Mouse (Mus musculus) cerebellum, adult 2 months (tissue): ENCODE results near the gene Hoxa7. TPM values are rescaled to one million over a fixed set of nuclear protein-coding genes. Genes with fewer than 3 reads are reported as not detected.

Experiments used
- DNase-seq, 2 experiments: peaks; one replicate each; pipeline ENCODE4 v3.0.0; 2021
- H3K27ac ChIP-seq: fragments of 200-500 bp; 2 replicates; pipeline ENCODE4 v1.5.1; 2012; ENCODE audit warnings: low read length, control low read depth, inconsistent platforms; ENCODE audit not compliant: insufficient read depth
- H3K27me3 ChIP-seq: fragments of 200-500 bp; 2 replicates; pipeline ENCODE4 v1.6.1; 2012; ENCODE audit warnings: inconsistent platforms, mild to moderate bottlenecking, low read length, moderate library complexity; ENCODE audit not compliant: control insufficient read depth, insufficient read depth
- H3K4me1 ChIP-seq: fragments of 200-500 bp; 2 replicates; pipeline ENCODE4 v1.6.1; 2011; ENCODE audit warnings: low read length; ENCODE audit not compliant: control insufficient read depth, insufficient read depth
- H3K4me3 ChIP-seq: fragments of 200-500 bp; replicated peaks from 2 replicates; pipeline ENCODE3; 2011; ENCODE audit warnings: mild to moderate bottlenecking, low read depth, low read length, control low read depth; ENCODE audit not compliant: insufficient read depth
- CTCF ChIP-seq: fragments of 200-500 bp; IDR thresholded peaks from 2 replicates; pipeline ENCODE4 v1.5.1; 2011; ENCODE audit warnings: low read depth, mild to moderate bottlenecking, control low read depth, low read length, moderate library complexity, borderline replicate concordance; ENCODE audit not compliant: insufficient read depth
- POLR2A ChIP-seq: fragments of 200-500 bp; IDR thresholded peaks from 2 replicates; pipeline ENCODE4 v1.6.1; 2011; ENCODE audit warnings: low read length, control low read depth, borderline replicate concordance; ENCODE audit not compliant: insufficient read depth
- WGBS: fragments of 180-500 bp; shearing (Covaris S2); methylation state at CpG from one replicate; pipeline ENCODE4 v1.1.7; 2018; 5-methylcytosine and 5-hydroxymethylcytosine counted together
- polyA plus RNA-seq: library from polyadenylated mRNA; depleted of rRNA; stranded (reverse); fragments of >200 nt; gene quantifications from 2 replicates; pipeline ENCODE4 v1.2.3, GENCODE M21; 2012; rRNA removed

The Hoxa7 gene
- polyA plus RNA-seq, 1 experiment, result 0.07 TPM

DNA sequence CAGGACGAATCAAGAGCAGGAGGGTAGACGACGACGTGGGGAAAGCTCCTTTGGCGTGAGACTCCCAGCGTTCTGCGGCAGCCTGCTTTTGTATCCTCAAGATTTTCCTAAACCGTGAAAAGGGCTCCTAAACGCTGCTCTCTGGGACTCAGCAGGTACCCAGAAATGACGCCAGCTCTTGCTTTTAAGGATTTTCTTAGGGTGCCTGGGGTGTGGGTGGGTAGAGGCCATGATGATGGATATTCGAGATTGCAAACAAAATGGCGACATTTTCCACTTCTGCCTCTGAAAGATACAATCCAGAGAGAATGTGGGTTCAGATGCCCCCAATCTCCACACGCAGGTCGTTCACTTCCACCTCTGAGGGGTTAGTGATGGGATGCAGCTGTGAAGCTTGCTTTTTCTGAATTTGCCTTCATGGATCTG lies 53.9 kb downstream of the Hoxa7 start:
- Histone ChIP-seq H3K4me3 (no peak overlapping the region), H3K4me1 (no peaks in the 10 kb centered on the region), H3K27ac (no peak overlapping the region), H3K27me3 (peaks cover 23% of the 10 kb centered on the region; the same call in 1 of the 2 replicates)
- TF ChIP-seq CTCF (no peak), POLR2A (no peak)
- WGBS, result 3% methylated on average over 14 of the region's 14 CpGs
- DNase-seq, result no peak

DNA sequence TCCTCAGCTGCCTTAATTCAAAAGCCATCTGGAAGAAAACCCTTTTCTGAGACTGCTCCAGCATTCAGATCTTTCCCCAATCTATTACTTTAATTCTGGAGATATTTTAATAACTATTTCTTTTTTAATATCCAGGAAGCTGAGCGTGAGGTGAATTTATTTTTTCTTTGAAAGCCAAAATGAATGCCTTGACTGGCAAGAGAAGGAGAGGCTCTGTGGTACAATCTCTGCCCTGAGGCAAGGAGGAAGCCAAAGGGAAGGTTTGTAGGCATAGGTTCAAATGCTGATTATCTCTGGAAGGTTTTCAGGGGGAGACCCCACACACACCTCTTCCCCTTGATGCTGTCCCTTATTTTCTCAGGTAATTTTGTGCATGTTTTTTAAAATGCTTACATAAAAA lies 54.5 kb downstream of the Hoxa7 start:
- Histone ChIP-seq H3K4me1 (no peaks in the 10 kb centered on the region), H3K4me3 (no peak overlapping the region), H3K27ac (no peak overlapping the region), H3K27me3 (peaks cover 21% of the 10 kb centered on the region; the same call in 1 of the 2 replicates)
- no peak for DNase-seq
- TF ChIP-seq POLR2A, result no peak
- TF ChIP-seq CTCF, result no peak
- WGBS, result 21% methylated on average over 1 of the region's 1 CpGs

DNA sequence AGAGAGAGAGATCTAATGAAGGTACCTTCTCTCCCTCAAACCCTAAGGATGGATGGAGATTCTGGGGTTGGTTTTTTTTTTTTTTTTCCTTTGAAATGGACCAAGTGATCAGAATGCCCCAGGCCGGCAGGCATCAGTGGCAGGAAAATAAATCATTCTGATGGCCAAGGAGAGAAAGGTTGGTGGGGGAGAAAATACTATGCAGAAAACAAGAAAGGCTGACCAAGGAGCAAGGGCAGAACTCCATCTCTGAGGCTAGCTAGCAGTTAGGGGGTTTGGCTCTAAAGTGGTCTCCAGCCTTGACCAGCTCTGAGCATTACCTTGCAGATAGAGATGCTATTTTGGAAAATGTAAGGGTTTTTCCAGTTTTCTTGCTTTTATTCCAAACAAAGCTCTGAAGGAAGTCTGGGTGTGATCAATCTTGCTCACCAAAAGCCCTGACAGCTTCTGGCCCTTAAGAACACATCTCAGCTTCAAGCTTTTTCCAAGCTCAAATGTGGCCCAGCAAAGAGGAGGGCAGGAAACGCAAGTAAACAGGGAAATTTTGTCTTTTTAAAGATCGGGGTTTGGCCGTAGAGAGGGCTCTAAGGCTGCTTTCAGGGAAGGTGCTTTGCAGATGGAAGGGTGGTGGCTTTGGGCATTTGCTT lies 55.1 kb downstream of the Hoxa7 start:
- TF ChIP-seq POLR2A, result no peak
- TF ChIP-seq CTCF, result no peak
- no peak overlapping the region for H3K27ac ChIP-seq
- H3K4me3 ChIP-seq, result no peak overlapping the region
- H3K4me1 ChIP-seq, result no peaks in the 10 kb centered on the region
- DNase-seq, result no peak
- 7% methylated on average over 4 of the region's 4 CpGs for WGBS
- H3K27me3 ChIP-seq, result peaks cover 18% of the 10 kb centered on the region; the same call in 1 of the 2 replicates

DNA sequence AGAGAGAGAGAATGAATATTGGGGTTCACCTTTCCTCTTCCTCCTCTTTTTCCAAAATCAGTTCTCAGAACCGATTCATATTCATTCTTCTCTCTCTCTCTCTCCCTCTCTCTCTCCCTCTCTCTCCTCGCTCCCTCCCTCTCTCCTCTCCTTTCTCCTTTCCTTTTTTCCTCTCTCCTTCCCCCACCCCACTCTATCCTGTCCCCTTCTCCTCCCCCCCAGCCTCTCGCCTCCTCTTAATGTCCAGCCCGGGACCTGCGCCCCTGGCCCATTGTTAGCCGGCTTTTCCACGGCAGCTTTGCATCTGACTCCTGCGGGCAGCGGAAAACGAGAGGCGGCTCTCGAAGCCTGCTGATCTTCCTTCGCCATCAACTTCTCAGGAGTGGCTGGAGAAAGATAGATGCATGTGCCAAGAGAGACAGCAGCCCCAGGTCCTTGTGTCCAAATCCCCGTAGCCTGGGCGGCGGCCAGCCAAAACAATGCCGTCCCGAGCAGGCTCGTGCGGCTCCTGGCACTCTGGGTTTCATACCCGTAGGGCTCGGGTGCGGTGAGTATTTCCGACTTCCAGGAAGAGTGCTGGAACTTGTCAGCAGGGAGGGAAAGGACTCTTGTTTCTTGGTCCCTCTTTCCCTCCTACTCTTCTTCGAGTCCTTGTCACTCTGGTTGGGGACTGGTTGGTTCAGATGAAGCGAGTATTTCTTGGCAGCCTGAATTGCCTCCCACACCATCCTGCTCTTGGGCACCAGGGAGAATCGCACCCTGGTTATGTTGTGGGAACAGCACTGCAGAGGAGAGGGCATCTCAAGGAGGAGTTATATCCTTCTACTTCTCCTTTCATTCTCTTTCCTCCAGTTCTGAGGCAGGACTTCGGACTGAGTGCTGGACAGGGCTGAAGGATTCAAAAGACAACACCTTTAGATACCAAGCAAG lies 55.9 kb downstream of the Hoxa7 start:
- no peaks in the 10 kb centered on the region for H3K4me1 ChIP-seq
- no peak overlapping the region for H3K27ac ChIP-seq
- DNase-seq, result no peak
- peaks cover 16% of the 10 kb centered on the region; the same call in 1 of the 2 replicates for H3K27me3 ChIP-seq
- no peak overlapping the region for H3K4me3 ChIP-seq
- 2% methylated on average over 28 of the region's 28 CpGs for WGBS
- TF ChIP-seq POLR2A (no peak), CTCF (no peak)

DNA sequence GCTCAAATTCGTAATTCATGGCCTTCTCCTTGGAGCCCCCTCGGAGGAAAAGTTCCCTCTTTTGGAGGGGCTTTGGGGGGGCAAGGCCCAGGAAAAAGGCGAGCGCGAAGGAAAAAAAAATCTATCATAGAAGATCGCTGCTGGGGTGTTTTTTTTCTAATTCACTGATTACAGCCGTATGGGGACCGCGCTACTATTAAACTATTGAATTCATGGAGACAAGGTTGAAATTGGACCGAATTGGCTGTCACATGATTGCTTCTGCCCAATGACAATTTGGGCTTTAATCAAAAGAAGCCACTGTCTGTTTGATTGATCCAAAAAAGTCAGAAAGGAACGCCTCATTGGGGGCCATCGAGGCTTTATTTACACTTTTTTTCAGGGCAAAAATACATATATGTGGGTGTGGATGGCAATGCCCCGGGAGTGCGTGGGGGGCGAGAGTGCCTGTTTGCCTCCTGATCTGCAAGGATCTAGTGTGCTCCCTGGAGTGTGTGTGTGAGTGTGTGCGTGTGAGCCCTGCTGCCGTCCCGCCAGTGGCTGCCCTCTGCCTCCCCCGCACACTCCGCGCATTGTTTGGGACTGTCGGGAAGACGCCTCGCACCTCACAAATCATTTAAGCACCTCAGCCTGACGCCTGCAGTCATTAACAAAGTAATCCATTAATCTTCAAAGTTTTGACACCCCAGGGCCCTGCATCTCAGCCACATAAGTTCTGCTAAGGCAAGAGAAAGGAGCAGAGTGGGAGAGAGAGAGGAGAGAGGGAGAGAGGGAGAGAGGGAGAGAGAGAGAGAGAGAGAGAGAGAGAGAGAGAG lies 56.8 kb downstream of the Hoxa7 start, which contains the start of gene Hoxa2:
TSS of gene Hoxa2 (minus strand) at position 206 of the 815 bp plus-strand sequence.
- Histone ChIP-seq H3K4me3 (no peak within 1 kb of the TSS), H3K27me3 (peaks cover 18% of the 10 kb centered on the region; the same call in 1 of the 2 replicates), H3K27ac (no peak within 1 kb of the TSS), H3K4me1 (no peaks in the 10 kb centered on the region)
- TF ChIP-seq POLR2A (no peak), CTCF (no peak)
- 6% methylated on average over 25 of the region's 25 CpGs for WGBS
- DNase-seq, result no peak

Other genes with a start within 250 kb of the Hoxa7 start
- 13.7 and 19.2 TPM in 2 replicates for gene Skap2, start 209.3 kb downstream of the Hoxa7 start, polyA plus RNA-seq
- 0.65 and 0.80 TPM in 2 replicates for gene Hoxa1, start 63.5 kb downstream of the Hoxa7 start, polyA plus RNA-seq
- 1.8 and 2.8 TPM in 2 replicates for gene Hoxa2, start 57.0 kb downstream of the Hoxa7 start, polyA plus RNA-seq
- gene 5730596B20Rik, start 44.4 kb downstream of the Hoxa7 start, polyA plus RNA-seq, result 0.16 and 0.18 TPM in 2 replicates
- 4.1 and 5.1 TPM in 2 replicates for gene Hoxa4, start 30.1 kb downstream of the Hoxa7 start, polyA plus RNA-seq
- gene Hoxa5, start 17.3 kb downstream of the Hoxa7 start, polyA plus RNA-seq, result 4.6 and 6.0 TPM in 2 replicates
- 0.13 and 0.46 TPM in 2 replicates for gene Hoxa6, start 13.1 kb downstream of the Hoxa7 start, polyA plus RNA-seq
- 2.1 and 2.2 TPM in 2 replicates for gene Hoxa3, start 8.5 kb downstream of the Hoxa7 start, polyA plus RNA-seq
- not detected in 2 replicates for gene Gm28308, start 8.5 kb downstream of the Hoxa7 start, polyA plus RNA-seq
- gene Hoxa9, start 9.2 kb upstream of the Hoxa7 start, polyA plus RNA-seq, result not detected in 2 replicates
- not detected in 2 replicates for gene Hoxa10, start 19.0 kb upstream of the Hoxa7 start, polyA plus RNA-seq
- gene Hoxa11, start 24.0 kb upstream of the Hoxa7 start, polyA plus RNA-seq, result not detected in 2 replicates
- gene Hoxa13, start 39.0 kb upstream of the Hoxa7 start, polyA plus RNA-seq, result not detected in 2 replicates
- gene Evx1, start 91.6 kb upstream of the Hoxa7 start, polyA plus RNA-seq, result 0.68 and 0.84 TPM in 2 replicates